Mouse (Mus musculus) kidney, embryonic 16.5 days (tissue): ENCODE data around the gene Pop5. TPM values are rescaled to one million over a fixed set of nuclear protein-coding genes. Genes with fewer than 3 reads are reported as not detected.

Experiments used
- ATAC-seq: fragments of 200-750 bp; cut with Nextera tagmentation; 2 replicates; pipeline ENCODE4 v1.8.0; 2017; ENCODE audit warnings: moderate TSS enrichment; ENCODE audit not compliant: low FRiP score, low TSS enrichment
- H3K27ac ChIP-seq: fragments of 300-500 bp; sonication (generic); 2 replicates; pipeline ENCODE4 v1.5.1; 2014; ENCODE audit warnings: low read length
- H3K27me3 ChIP-seq: fragments of 300-500 bp; sonication (generic); 2 replicates; pipeline ENCODE4 v1.6.1; 2014; ENCODE audit warnings: low read length, control low read depth, mixed read lengths; ENCODE audit not compliant: insufficient read depth
- H3K36me3 ChIP-seq: fragments of 300-500 bp; sonication (generic); 2 replicates; pipeline ENCODE4 v1.6.1; 2014; ENCODE audit warnings: low read length, control low read depth, mixed read lengths; ENCODE audit not compliant: insufficient read depth
- H3K4me1 ChIP-seq: fragments of 300-500 bp; sonication (generic); 2 replicates; pipeline ENCODE4 v1.6.1; 2014; ENCODE audit warnings: low read length, control low read depth, mixed read lengths; ENCODE audit not compliant: insufficient read depth
- H3K4me2 ChIP-seq: fragments of 300-500 bp; sonication (generic); replicated peaks from 2 replicates; pipeline ENCODE4 v1.6.1; 2014; ENCODE audit warnings: low read depth, low read length
- H3K4me3 ChIP-seq: fragments of 300-500 bp; sonication (generic); 2 replicates; pipeline ENCODE4 v1.5.1; 2014; ENCODE audit warnings: mild to moderate bottlenecking, low read length
- H3K9ac ChIP-seq: fragments of 300-500 bp; sonication (generic); replicated peaks from 2 replicates; pipeline ENCODE4 v1.6.1; 2014; ENCODE audit warnings: low read length
- H3K9me3 ChIP-seq: fragments of 300-500 bp; sonication (generic); 2 replicates; pipeline ENCODE4 v1.6.1; 2016; ENCODE audit warnings: low read length, control low read depth
- WGBS: fragments of 180-500 bp; shearing (Covaris S2); extraction: QIAGEN DNeasy Blood & Tissue Kit; methylation state at CpG from one replicate; pipeline ENCODE4 v1.1.7; 2014; 5-methylcytosine and 5-hydroxymethylcytosine counted together
- polyA plus RNA-seq: library from polyadenylated mRNA; unstranded; fragments of >200 nt; fragmentation: Nextera tagmentation; extraction: Ambion mirVana; gene quantifications from 2 replicates; pipeline ENCODE4 v1.2.1, GENCODE M21; 2015

Pop5 gene
- polyA plus RNA-seq, 1 experiment from 2014 or later, result 135 TPM

GRCm38 (mm10) chr5:115193669-115194625 lies 41.7 kb upstream of the Pop5 start, which contains the start of gene Cabp1:
Cabp1 (minus strand) TSS chr5:115194381.
- under 1% methylated on average over 82 of the region's 116 CpGs for WGBS
- Histone ChIP-seq H3K36me3 (no peaks in the 10 kb centered on the region), H3K9me3 (no peaks in the 10 kb centered on the region), H3K27ac (no peak within 1 kb of the TSS), H3K4me3 (peak within 1 kb of the TSS; percentile 61), H3K9ac (peak within 1 kb of the TSS; percentile 56), H3K4me2 (peak within 1 kb of the TSS; percentile 100), H3K4me1 (peaks cover 20% of the 10 kb centered on the region), H3K27me3 (peaks cover 58% of the 10 kb centered on the region)
- ATAC-seq, result peak; percentile 53

GRCm38 (mm10) chr5:115194626-115195221 lies 40.9 kb upstream of the Pop5 start:
- Histone ChIP-seq H3K9ac (peak overlapping the region; percentile 56; the same call in 1 of the 2 replicates), H3K4me3 (peak overlapping the region; percentile 61), H3K9me3 (no peaks in the 10 kb centered on the region; the same call in 1 of the 2 replicates), H3K4me1 (peaks cover 20% of the 10 kb centered on the region), H3K27ac (no peak overlapping the region), H3K4me2 (peak overlapping the region; percentile 100), H3K27me3 (peaks cover 52% of the 10 kb centered on the region), H3K36me3 (no peaks in the 10 kb centered on the region)
- ATAC-seq, result peak; percentile 27; the same call in 1 of the 2 replicates
- 4% methylated on average over 12 of the region's 12 CpGs for WGBS

- WGBS, result 8% methylated on average over 23 of the region's 23 CpGs
- peak; percentile 67; the same call in 1 of the 2 replicates for ATAC-seq
- peak overlapping the region; percentile 65 for H3K9ac ChIP-seq
- 0 out of 2 replicates have a peak overlapping the region, but pooled peaks have one; percentile 14 for H3K27ac ChIP-seq
- H3K4me3 ChIP-seq, result peak overlapping the region; percentile 43
- H3K4me1 ChIP-seq, result peaks cover 19% of the 10 kb centered on the region
- peaks cover 5% of the 10 kb centered on the region; the same call in 1 of the 2 replicates for H3K27me3 ChIP-seq
- H3K36me3 ChIP-seq, result no peaks in the 10 kb centered on the region
- peak overlapping the region; percentile 67 for H3K4me2 ChIP-seq
- no peaks in the 10 kb centered on the region; the same call in 1 of the 2 replicates for H3K9me3 ChIP-seq
Observed at GRCm38 (mm10) chr5:115203735-115204561, 31.7 kb upstream of the Pop5 start.

DNA sequence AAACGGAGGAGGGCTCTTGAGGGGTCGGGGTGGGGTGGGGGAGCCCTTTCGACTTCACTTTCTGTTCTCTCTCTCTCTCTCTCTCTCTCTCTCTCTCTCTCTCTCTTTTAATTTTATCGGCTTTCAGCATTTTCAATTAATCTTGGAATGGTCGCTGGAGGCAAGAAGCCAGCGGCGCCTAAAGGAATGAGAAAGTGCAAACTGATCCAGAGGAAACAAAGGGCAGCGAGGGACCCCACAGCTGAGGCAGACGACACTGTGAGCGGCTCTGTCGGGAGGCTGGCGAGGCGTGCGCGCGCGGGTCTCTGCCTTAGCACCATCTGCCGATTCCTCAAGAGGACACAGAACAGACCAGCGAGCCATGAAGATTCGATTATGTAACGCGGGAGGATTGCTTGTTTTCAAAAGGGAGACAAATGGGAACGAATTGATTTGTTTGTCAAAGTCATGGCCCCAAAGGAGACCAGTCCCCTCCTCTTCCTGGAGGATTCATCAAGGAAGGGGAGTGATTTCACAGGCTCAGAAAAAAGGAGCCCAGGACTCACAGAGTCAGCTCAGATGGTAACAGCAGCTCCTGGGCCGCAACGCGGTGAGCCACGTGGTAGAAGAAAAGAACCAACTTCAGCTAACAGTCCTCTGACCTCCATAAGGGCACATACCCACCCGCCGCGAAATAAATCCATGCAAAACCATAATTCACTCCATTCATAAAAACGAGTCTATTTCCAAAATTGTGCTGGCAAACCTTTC lies 30.9 kb upstream of the Pop5 start:
- Histone ChIP-seq H3K4me3 (peak overlapping the region; percentile 43), H3K9me3 (no peaks in the 10 kb centered on the region), H3K27me3 (peaks cover 5% of the 10 kb centered on the region; the same call in 1 of the 2 replicates), H3K9ac (peak overlapping the region; percentile 65), H3K4me1 (peaks cover 19% of the 10 kb centered on the region), H3K27ac (0 out of 2 replicates have a peak overlapping the region, but pooled peaks have one; percentile 14), H3K36me3 (no peaks in the 10 kb centered on the region), H3K4me2 (peak overlapping the region; percentile 67)
- 2% methylated on average over 31 of the region's 31 CpGs for WGBS
- ATAC-seq, result peak; percentile 65; the same call in 1 of the 2 replicates

DNA sequence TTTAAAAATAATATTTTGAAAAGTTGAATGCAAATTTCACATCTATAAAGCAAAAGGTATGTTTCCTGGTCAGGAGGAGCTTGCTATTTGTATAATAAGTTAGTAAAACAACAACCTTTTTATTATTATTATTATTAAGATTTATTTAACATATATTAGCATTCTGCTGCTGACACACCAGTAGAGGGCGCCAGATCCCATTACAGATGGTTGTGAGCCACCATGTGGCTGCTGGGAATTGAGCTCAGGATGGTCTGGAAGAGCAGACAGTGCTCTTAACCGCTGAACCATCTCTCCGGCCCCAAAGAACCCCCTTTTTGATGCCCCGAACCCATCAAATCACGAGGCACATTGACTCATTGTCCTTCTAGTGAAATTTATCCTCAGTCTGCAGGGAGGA lies 28.4 kb upstream of the Pop5 start:
- no peak overlapping the region for H3K4me3 ChIP-seq
- no peaks in the 10 kb centered on the region for H3K36me3 ChIP-seq
- H3K27me3 ChIP-seq, result peaks cover 5% of the 10 kb centered on the region; the same call in 1 of the 2 replicates
- H3K4me2 ChIP-seq, result no peak overlapping the region
- H3K9me3 ChIP-seq, result no peaks in the 10 kb centered on the region
- no peak for ATAC-seq
- peaks cover 19% of the 10 kb centered on the region for H3K4me1 ChIP-seq
- no peak overlapping the region for H3K9ac ChIP-seq
- WGBS, result 64% methylated on average over 5 of the region's 5 CpGs
- H3K27ac ChIP-seq, result no peak overlapping the region

GRCm38 (mm10) chr5:115207892-115208291 lies 27.7 kb upstream of the Pop5 start:
- Histone ChIP-seq H3K4me3 (no peak overlapping the region), H3K4me2 (no peak overlapping the region), H3K36me3 (no peaks in the 10 kb centered on the region), H3K27ac (no peak overlapping the region), H3K9me3 (no peaks in the 10 kb centered on the region), H3K27me3 (peaks cover 5% of the 10 kb centered on the region; the same call in 1 of the 2 replicates), H3K4me1 (peaks cover 19% of the 10 kb centered on the region), H3K9ac (no peak overlapping the region)
- 12% methylated on average over 15 of the region's 16 CpGs for WGBS
- ATAC-seq, result no peak

DNA sequence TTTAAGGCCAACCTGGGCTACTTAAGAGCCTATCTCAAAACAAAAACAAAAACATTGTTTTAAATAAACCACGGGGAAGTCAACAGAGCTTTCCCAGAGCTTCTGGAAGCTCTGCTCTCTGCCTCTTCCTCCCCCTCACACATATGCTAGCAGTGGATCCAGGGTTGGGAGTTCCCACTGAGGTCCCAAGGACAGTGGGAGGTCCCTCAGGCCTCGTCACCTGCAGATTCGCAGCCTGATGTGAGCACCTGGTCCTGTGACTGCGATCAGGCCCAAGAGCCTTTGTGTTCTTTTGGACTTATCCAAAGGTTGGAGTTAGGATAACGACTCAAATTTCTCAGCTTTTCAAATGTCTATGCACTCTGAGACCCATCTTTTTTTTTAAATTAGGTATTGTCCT lies 27.0 kb upstream of the Pop5 start:
- Histone ChIP-seq H3K4me1 (peaks cover 16% of the 10 kb centered on the region), H3K9me3 (no peaks in the 10 kb centered on the region), H3K4me2 (no peak overlapping the region), H3K9ac (no peak overlapping the region), H3K27me3 (peaks cover 5% of the 10 kb centered on the region; the same call in 1 of the 2 replicates), H3K4me3 (no peak overlapping the region), H3K27ac (no peak overlapping the region), H3K36me3 (no peaks in the 10 kb centered on the region)
- no peak for ATAC-seq
- 77% methylated on average over 5 of the region's 5 CpGs for WGBS

DNA sequence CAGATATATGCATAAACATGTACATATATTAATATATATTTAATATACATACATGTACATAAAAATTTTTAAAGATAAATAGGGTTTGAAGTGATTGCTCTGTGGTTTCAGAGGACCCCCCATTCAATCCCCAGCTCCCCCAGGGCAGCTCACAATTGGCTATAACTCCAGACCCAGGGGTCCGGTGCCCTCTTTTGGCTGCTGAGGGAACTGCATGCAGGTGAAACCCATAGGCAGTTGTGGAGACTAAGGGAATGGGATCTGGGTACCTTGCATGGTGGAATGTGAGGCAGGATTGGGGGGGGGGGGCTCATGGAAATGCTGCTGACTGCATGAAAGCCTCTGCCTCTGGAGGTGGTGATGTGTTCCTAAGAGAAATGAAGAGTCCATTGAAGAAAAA lies 25.3 kb upstream of the Pop5 start:
- no peaks in the 10 kb centered on the region for H3K9me3 ChIP-seq
- H3K9ac ChIP-seq, result no peak overlapping the region
- H3K27ac ChIP-seq, result no peak overlapping the region
- H3K27me3 ChIP-seq, result peaks cover 7% of the 10 kb centered on the region
- no peak overlapping the region for H3K4me3 ChIP-seq
- ATAC-seq, result no peak
- no peaks in the 10 kb centered on the region for H3K36me3 ChIP-seq
- H3K4me1 ChIP-seq, result peaks cover 10% of the 10 kb centered on the region
- WGBS, result 5% methylated on average over 1 of the region's 1 CpGs
- no peak overlapping the region for H3K4me2 ChIP-seq
